Mouse (Mus musculus): ENCODE results near the gene Selenoo. TPM values are rescaled to one million over a fixed set of nuclear protein-coding genes. Genes with fewer than 3 reads are reported as not detected.

The Selenoo gene
- total RNA-seq, 2 experiments from 2014 or later, result 32.3 to 39.5 TPM

- no peak for DNase-seq (ENCODE audit: low spot score in 2 of 2)
Measured at GRCm38 (mm10) chr15:89074613-89075477, 14.0 kb upstream of the Selenoo start, which contains the start of gene Trabd. TSS of gene Trabd (plus strand) at chr15:89075124.

- peak; percentile 85 to 86 for DNase-seq (ENCODE audit: low spot score in 2 of 2)
Measured at GRCm38 (mm10) chr15:89075478-89076147, 13.3 kb upstream of the Selenoo start.

- DNase-seq (ENCODE audit: low spot score in 2 of 2), result peak; percentile 53 to 60
Measured at GRCm38 (mm10) chr15:89076156-89076731, 12.6 kb upstream of the Selenoo start.

GRCm38 (mm10) chr15:89078208-89078836 is 10.6 kb upstream of the Selenoo start:
- DNase-seq (ENCODE audit: low spot score in 2 of 2), result no peak

GRCm38 (mm10) chr15:89083906-89084305 is 5.0 kb upstream of the Selenoo start:
- DNase-seq (ENCODE audit: low spot score in 2 of 2), result no peak

- no peak for DNase-seq (ENCODE audit: low spot score in 2 of 2)
Measured at GRCm38 (mm10) chr15:89084826-89085225, 4.1 kb upstream of the Selenoo start.

- peak in 1 of 2 experiments; percentile 46 for DNase-seq (ENCODE audit: low spot score in 2 of 2)
Measured at GRCm38 (mm10) chr15:89089248-89090051, 566 bp downstream of the Selenoo start.

GRCm38 (mm10) chr15:89090662-89091061 is 1.8 kb downstream of the Selenoo start:
- DNase-seq (ENCODE audit: low spot score in 2 of 2), result no peak

- no peak for DNase-seq (ENCODE audit: low spot score in 2 of 2)
Measured at GRCm38 (mm10) chr15:89092181-89092580, 3.3 kb downstream of the Selenoo start.

- DNase-seq (ENCODE audit: low spot score in 2 of 2), result no peak
Measured at GRCm38 (mm10) chr15:89097450-89097849, 8.6 kb downstream of the Selenoo start.

- no peak for DNase-seq (ENCODE audit: low spot score in 2 of 2)
Measured at GRCm38 (mm10) chr15:89098616-89099015, 9.7 kb downstream of the Selenoo start.

GRCm38 (mm10) chr15:89100823-89101222 is 11.9 kb downstream of the Selenoo start:
- DNase-seq (ENCODE audit: low spot score in 2 of 2), result no peak

GRCm38 (mm10) chr15:89102646-89103045 is 13.8 kb downstream of the Selenoo start:
- no peak for DNase-seq (ENCODE audit: low spot score in 2 of 2)

GRCm38 (mm10) chr15:89103921-89104320 is 15.0 kb downstream of the Selenoo start:
- DNase-seq (ENCODE audit: low spot score in 2 of 2), result no peak

- no peak for DNase-seq (ENCODE audit: low spot score in 2 of 2)
Measured at GRCm38 (mm10) chr15:89104425-89104824, 15.5 kb downstream of the Selenoo start.

- no peak for DNase-seq (ENCODE audit: low spot score in 2 of 2)
Measured at GRCm38 (mm10) chr15:89106073-89106472, 17.2 kb downstream of the Selenoo start.

GRCm38 (mm10) chr15:89106976-89107375 is 18.1 kb downstream of the Selenoo start:
- DNase-seq (ENCODE audit: low spot score in 2 of 2), result no peak

- peak; percentile 40 to 51 for DNase-seq (ENCODE audit: low spot score in 2 of 2)
Measured at GRCm38 (mm10) chr15:89110147-89110546, 21.3 kb downstream of the Selenoo start.

GRCm38 (mm10) chr15:89118007-89118406 is 29.1 kb downstream of the Selenoo start:
- DNase-seq (ENCODE audit: low spot score in 2 of 2), result no peak

- peak; percentile 96 to 97 for DNase-seq (ENCODE audit: low spot score in 2 of 2)
Measured at GRCm38 (mm10) chr15:89122649-89123366, 33.9 kb downstream of the Selenoo start, which contains the start of gene Tubgcp6. TSS of gene Tubgcp6 (minus strand) at chr15:89123112.

All from adrenal gland, adult 18-20 months (tissue).